Mouse (Mus musculus): ENCODE measurements at regions not wholly inside any gene's neighbourhood (a gene's known extent, or its start where the extent isn't known, plus 50 kb on each side); places are given as distances from the start of the nearest gene placed in this dataset.
"Not testable (repeated sequence)": the region's sequence is repeated elsewhere in the genome, so short reads cannot be mapped to it uniquely, and the experiment has no call there.

DNA sequence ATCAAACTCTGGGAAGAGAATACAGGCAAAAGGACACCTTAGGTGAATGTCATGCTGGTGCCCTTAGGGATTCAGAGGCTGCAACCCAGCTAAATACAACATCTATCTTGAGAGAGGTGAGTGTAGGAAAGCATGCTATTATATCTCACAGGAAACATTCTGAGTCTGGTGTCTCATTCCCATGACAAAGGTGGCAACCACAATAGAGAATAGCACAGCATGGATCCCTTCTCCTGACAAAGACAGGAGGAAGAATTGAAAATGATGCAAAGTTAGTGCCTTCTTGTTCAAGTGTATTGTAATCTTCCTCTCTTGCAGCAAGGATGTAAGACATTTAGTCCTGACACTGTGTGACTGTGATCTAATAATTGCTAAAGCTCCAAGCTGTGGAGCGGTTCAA is 532.8 kb downstream of the Tfec start:
- DNase-seq (ENCODE audit: low spot score), result no peak
- H3K4me3 ChIP-seq (ENCODE audit: low read depth, low read length), result no peak overlapping the region
- WGBS, result 91% methylated on average over 1 of the region's 1 CpGs

GRCm38 (mm10) chr6:16362057-16362456 is 536.2 kb downstream of the Tfec start:
- H3K9me3 ChIP-seq (ENCODE audit: low read length), result no peaks in the 10 kb centered on the region
- no peaks in the 10 kb centered on the region for H3K4me1 ChIP-seq (ENCODE audit: insufficient read depth, low read depth, low read length)
- no peak overlapping the region for H3K27ac ChIP-seq (ENCODE audit: low read length)
- H3K9ac ChIP-seq (replicated peaks; ENCODE audit: low read depth), result no peak overlapping the region
- DNase-seq (ENCODE audit: low spot score) (no peak), ATAC-seq (no peak)
- WGBS, result 65% methylated on average over 4 of the region's 4 CpGs
- no peak overlapping the region for H3K4me2 ChIP-seq (replicated peaks; ENCODE audit: low read depth, low read length)
- no peak for TF ChIP-seq EP300 (IDR thresholded peaks at IDR 0.05)
- no peak for TF ChIP-seq CTCF (IDR thresholded peaks at IDR 0.05)
- H3K27me3 ChIP-seq (replicated peaks; ENCODE audit: insufficient read depth, low read length), result no peaks in the 10 kb centered on the region
- H3K36me3 ChIP-seq (ENCODE audit: insufficient read depth, low read length), result no peaks in the 10 kb centered on the region
- no peak overlapping the region for H3K4me3 ChIP-seq (ENCODE audit: low read depth, low read length)

More for the DNA sequence above, 532.8 kb downstream of the Tfec start:
- no peak for TF ChIP-seq CTCF (IDR thresholded peaks at IDR 0.05)
- TF ChIP-seq EP300 (IDR thresholded peaks at IDR 0.05), result no peak
- no peak overlapping the region for H3K4me2 ChIP-seq (replicated peaks; ENCODE audit: low read depth, low read length)
- no peak overlapping the region for H3K27ac ChIP-seq (ENCODE audit: low read length)
- ATAC-seq, result no peak
- H3K9ac ChIP-seq (replicated peaks; ENCODE audit: low read depth), result no peak overlapping the region
- no peaks in the 10 kb centered on the region for H3K4me1 ChIP-seq (ENCODE audit: insufficient read depth, low read depth, low read length)
- no peaks in the 10 kb centered on the region for H3K9me3 ChIP-seq (ENCODE audit: low read length)
- no peaks in the 10 kb centered on the region for H3K27me3 ChIP-seq (replicated peaks; ENCODE audit: insufficient read depth, low read length)
- H3K36me3 ChIP-seq (ENCODE audit: insufficient read depth, low read length), result no peaks in the 10 kb centered on the region

DNA sequence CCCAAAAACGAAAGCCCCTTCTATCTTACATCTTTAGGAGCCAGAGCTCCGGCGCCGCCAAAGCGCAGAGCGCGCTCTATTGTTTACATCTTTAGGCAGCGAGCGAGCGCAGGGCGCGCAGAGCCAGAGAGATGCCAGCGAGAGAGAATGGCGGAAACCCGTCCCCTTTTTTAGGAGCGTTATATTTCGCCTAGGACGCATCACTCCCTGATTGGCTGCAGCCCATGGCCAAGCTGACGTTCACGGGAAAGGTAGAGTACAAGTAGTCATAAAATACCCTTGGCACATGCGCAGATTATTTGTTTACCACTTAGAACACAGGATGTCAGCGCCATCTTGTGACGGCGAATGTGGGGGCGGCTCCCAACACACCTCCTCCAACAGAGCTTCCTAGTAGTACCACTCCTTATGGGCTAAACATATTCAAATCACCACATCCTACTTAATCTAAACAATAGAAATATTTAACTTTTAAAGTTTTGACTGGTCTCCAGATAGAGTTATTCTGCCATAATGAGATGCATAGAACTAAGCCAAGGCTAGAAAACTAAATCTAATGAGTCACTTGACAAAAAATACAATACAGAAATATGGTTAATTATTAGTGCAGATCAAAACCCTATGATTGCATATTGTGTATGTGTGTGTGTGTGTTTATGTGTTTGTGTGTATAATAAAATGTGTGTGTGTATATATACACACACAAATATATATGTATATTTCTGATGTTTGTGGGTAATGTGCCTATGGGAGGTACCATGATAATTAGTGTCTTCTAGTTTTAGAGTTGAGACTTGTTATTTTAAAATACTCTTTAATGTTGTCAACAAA is 538.1 kb downstream of the Tfec start:
- H3K4me1 ChIP-seq (ENCODE audit: insufficient read depth, low read depth, low read length); H3K9ac ChIP-seq (replicated peaks; ENCODE audit: low read depth); H3K4me2 ChIP-seq (replicated peaks; ENCODE audit: low read depth, low read length); H3K36me3 ChIP-seq (ENCODE audit: insufficient read depth, low read length); H3K9me3 ChIP-seq (ENCODE audit: low read length); H3K27ac ChIP-seq (ENCODE audit: low read length); H3K27me3 ChIP-seq (replicated peaks; ENCODE audit: insufficient read depth, low read length): not testable (repeated sequence)
- DNase-seq (ENCODE audit: low spot score) (peak; percentile 38), ATAC-seq (peak; percentile 56)
- 0 out of 2 replicates have a peak, but pooled peaks have one; percentile 6 for TF ChIP-seq CTCF (IDR thresholded peaks at IDR 0.05)
- 28% methylated on average over 4 of the region's 25 CpGs for WGBS
- 0 out of 2 replicates have a peak overlapping the region, but pooled peaks have one; percentile 15 for H3K4me3 ChIP-seq (ENCODE audit: low read depth, low read length)

- no peaks in the 10 kb centered on the region for H3K9me3 ChIP-seq (ENCODE audit: low read length)
- H3K27ac ChIP-seq (ENCODE audit: low read length), result no peak overlapping the region
- ATAC-seq (no peak), DNase-seq (ENCODE audit: low spot score) (no peak)
- H3K9ac ChIP-seq (replicated peaks; ENCODE audit: low read depth), result no peak overlapping the region
- H3K4me1 ChIP-seq (ENCODE audit: insufficient read depth, low read depth, low read length), result no peaks in the 10 kb centered on the region
- H3K27me3 ChIP-seq (replicated peaks; ENCODE audit: insufficient read depth, low read length), result no peaks in the 10 kb centered on the region
- WGBS, result 57% methylated on average over 4 of the region's 7 CpGs
- no peak for TF ChIP-seq EP300 (IDR thresholded peaks at IDR 0.05)
- no peak for TF ChIP-seq CTCF (IDR thresholded peaks at IDR 0.05)
- H3K4me2 ChIP-seq (replicated peaks; ENCODE audit: low read depth, low read length), result peak overlapping the region; percentile 28; the same call in 1 of the 2 replicates
- 0 out of 2 replicates have a peak overlapping the region, but pooled peaks have one; percentile 15 for H3K4me3 ChIP-seq (ENCODE audit: low read depth, low read length)
- H3K36me3 ChIP-seq (ENCODE audit: insufficient read depth, low read length), result no peaks in the 10 kb centered on the region
Observed at GRCm38 (mm10) chr6:16359464-16359863, 538.8 kb downstream of the Tfec start.

GRCm38 (mm10) chr6:16333638-16334037 is 564.6 kb downstream of the Tfec start:
- Histone ChIP-seq H3K9me3 (ENCODE audit: low read length) (no peaks in the 10 kb centered on the region), H3K4me3 (ENCODE audit: low read depth, low read length) (no peak overlapping the region), H3K4me1 (ENCODE audit: insufficient read depth, low read depth, low read length) (no peaks in the 10 kb centered on the region), H3K27ac (ENCODE audit: low read length) (no peak overlapping the region), H3K9ac (replicated peaks; ENCODE audit: low read depth) (no peak overlapping the region), H3K36me3 (ENCODE audit: insufficient read depth, low read length) (no peaks in the 10 kb centered on the region), H3K27me3 (replicated peaks; ENCODE audit: insufficient read depth, low read length) (no peaks in the 10 kb centered on the region), H3K4me2 (replicated peaks; ENCODE audit: low read depth, low read length) (no peak overlapping the region)
- no peak for DNase-seq (ENCODE audit: low spot score)
- no peak for TF ChIP-seq EP300 (IDR thresholded peaks at IDR 0.05)
- no peak for TF ChIP-seq CTCF (IDR thresholded peaks at IDR 0.05)
- ATAC-seq, result no peak
- 9% methylated on average over 8 of the region's 8 CpGs for WGBS

DNA sequence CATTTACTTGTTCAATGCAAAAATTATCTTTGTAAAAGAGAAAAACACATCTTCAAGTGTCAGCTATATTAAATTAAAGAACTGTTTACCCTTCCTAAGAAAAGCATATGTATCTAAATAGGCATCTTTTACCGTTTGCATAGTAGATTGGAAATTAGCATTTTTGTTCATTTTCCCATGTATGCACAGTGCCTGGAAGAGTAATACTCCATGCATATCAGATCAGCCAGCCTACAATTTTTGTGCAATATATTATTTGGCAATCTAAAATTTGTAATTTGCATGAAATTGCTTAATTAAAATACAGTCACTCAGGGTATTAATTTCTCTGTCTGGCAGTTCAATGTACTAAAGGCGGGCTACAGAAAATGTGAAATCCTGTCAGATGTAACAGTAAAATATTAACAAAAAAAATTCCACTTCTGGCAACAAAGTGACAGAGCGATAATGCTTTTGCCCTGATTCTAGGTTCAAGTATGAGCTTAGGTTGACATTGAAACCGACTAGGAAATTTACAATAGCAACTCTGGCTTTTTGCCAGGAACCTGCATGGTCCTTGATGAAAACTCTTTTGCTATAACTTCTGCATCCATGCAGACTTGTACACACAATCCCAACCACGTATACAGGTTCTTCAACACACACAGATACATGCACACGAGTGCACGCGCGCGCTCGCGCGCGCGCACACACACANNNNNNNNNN is 583.8 kb downstream of the Tfec start:
- WGBS, result 88% methylated on average over 15 of the region's 15 CpGs
- Histone ChIP-seq H3K27me3 (replicated peaks; ENCODE audit: insufficient read depth, low read length) (no peaks in the 10 kb centered on the region), H3K27ac (ENCODE audit: low read length) (no peak overlapping the region), H3K4me1 (ENCODE audit: insufficient read depth, low read depth, low read length) (no peaks in the 10 kb centered on the region), H3K4me2 (replicated peaks; ENCODE audit: low read depth, low read length) (no peak overlapping the region), H3K36me3 (ENCODE audit: insufficient read depth, low read length) (no peaks in the 10 kb centered on the region), H3K9me3 (ENCODE audit: low read length) (no peaks in the 10 kb centered on the region), H3K9ac (replicated peaks; ENCODE audit: low read depth) (no peak overlapping the region), H3K4me3 (ENCODE audit: low read depth, low read length) (no peak overlapping the region)
- no peak for ATAC-seq
- TF ChIP-seq EP300 (IDR thresholded peaks at IDR 0.05) (no peak), CTCF (IDR thresholded peaks at IDR 0.05) (no peak)
- no peak for DNase-seq (ENCODE audit: low spot score)

Data from lung, postnatal 0 days (tissue).